Mouse (Mus musculus) kidney, adult 11 months (tissue): ENCODE measurements around the gene Grhpr.
"Not testable (repeated sequence)": the region's sequence is repeated elsewhere in the genome, so short reads cannot be mapped to it uniquely, and the experiment has no call there.

Experiments used
- DNase-seq: peaks from one replicate; pipeline ENCODE4 v3.0.0; 2022

Grhpr gene

DNA sequence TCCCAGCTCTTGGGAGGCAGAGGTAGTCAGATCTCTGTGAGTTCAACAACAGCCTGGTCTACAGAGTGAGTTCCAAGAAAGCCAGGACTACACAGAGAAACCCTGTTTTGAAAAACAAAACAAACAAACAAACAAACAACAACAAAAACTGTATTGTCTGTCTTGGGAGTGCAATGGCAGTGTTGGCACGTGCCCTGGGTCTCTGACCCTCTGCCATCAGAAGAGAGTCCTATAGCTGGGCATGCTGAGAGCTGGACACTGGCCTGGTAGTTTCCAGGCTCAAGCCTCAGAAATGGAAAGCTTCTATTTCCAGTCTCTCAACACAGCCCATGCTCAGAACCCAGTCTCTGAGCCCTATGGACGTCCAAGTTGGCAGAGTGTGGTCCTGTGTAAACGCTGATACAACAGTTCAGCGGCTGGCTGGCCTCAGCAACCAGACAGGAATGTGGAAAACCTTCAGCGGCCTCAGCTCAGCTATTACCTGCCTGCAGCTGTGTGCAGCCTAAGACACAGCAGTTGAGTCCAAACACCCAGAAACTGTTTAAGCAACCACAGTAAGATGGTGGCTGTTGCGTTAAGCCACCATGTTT lies 5.1 kb upstream of the Grhpr start:
- DNase-seq, result no peak

DNA sequence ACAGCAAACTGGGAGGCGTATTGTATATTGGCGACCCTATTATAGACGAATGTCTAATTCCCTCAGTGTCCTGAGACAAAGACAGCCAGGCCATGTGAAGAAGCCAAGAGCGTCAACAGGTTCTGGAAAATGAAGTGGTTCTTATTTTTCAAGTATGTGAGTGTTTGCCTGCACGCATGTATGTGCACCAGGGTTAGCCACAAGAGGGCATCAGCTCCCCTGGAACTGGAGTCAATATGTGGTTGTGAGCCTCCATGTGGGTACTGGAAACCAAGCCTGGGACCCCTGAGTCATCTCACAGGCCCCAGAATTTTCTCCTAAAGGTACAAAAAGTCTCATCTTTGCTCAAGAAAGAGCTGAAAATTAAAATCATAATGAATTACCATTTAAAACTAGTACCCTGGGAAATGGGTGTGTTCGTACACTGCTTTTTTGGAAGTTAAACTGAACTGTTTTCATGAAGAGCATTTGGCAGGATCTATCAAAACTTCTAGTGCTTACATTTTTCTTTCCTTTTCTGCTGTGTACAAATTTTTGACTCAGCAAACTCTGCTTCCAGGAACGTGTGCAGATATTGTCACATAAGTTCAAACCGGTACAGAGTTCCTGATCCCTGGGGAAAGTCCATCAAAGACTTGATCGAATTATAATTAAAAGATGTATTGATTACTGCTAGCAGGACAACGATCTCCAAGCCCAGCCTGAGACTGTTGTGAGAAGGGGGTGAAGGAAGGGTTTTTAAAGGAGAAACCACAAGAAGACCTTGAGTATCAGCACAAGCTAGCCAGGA lies 4.1 kb upstream of the Grhpr start:
- DNase-seq, result no peak

DNA sequence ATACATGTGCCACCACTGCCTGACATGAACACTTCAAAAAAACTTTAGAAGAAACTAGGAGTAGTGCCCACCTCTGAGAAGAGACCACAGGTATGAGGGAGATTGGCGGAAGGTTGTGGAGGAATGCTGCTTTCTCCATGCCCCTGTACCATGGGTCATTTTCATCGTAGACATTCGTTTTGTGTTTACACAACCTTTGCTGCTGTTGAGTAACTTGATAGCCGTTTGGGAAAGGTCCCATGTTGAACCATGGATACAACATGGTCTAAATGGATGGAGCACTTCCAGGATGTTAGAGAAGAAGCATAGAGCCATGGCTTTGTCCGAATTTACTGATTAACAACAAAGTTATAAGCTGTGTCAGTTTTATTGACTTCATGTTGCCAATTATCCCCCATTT lies 3.0 kb upstream of the Grhpr start:
- no peak for DNase-seq

DNA sequence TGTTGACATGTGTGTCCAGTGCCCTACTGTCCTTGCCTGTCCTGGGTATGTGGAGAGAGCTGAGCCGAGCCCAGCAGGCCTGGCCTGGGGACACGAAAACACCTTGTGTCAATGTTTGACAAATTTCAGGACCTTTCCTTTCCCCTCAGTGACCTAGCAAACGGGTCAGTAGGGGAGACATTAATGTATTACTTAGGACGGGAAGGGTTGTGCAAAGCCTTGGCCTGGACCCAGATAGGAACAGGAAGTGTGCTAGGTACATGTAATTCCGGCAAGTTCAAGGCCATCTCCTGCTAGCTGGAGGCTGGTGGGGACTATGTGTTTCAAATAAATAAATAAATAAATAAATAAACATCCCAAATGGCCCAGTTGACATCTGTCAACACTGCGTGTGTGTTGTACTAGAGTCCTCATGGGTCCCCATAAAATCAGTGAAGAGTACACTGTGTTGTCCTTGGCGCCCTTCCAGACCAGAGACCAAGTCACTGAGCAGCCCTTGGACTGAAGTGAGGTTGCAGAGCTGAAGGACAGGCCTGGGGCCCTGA lies 1.3 kb upstream of the Grhpr start:
- DNase-seq, result peak; percentile 82

DNA sequence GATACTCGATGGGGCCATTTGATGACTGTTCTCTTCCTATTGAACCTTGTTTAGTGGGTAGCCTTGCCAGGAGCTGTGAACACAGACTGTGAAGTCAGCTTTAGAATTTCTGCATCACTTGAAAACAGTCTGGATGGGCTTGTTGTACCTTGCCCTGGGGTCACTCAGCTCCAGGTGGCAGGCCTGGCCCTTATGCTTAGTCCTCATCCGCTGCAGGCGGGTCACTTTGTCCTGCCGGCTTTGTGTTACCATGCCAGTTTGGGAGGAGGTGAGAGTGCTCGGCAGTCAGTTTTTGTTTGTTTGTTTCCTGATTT lies 736 bp downstream of the Grhpr start:
- DNase-seq, result no peak

DNA sequence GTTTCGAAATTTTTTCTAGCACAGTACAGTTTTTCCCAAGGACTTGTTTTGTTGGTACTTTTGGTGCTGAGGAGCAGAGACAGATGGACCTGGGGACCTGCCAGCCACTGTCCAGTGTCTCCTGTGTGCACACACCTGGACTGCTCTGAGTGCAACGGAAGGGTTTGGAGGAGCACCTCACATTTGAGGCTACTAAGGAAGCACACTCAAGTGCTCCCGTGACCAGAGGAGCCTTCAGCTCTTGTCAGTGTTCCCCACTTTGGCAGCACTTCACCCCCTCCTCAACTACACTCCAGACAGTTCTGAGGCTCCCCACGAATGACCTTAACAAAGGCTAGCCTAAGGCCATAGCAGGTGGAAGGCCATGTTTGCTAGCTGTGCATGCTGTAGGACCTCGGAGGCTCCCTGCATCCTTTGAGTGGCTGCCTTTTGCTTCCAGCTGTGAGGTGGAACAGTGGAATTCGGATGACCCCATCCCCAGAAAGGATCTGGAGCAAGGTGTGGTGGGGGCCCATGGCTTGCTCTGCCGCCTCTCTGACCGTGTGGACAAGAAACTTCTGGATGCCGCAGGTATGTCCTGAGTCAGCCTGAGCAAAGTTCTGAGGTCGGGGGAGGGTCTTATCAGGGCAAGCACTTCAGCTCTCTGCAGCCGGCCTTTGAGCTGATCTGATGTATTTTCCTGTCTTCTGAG lies 1.4 kb downstream of the Grhpr start:
- no peak for DNase-seq

DNA sequence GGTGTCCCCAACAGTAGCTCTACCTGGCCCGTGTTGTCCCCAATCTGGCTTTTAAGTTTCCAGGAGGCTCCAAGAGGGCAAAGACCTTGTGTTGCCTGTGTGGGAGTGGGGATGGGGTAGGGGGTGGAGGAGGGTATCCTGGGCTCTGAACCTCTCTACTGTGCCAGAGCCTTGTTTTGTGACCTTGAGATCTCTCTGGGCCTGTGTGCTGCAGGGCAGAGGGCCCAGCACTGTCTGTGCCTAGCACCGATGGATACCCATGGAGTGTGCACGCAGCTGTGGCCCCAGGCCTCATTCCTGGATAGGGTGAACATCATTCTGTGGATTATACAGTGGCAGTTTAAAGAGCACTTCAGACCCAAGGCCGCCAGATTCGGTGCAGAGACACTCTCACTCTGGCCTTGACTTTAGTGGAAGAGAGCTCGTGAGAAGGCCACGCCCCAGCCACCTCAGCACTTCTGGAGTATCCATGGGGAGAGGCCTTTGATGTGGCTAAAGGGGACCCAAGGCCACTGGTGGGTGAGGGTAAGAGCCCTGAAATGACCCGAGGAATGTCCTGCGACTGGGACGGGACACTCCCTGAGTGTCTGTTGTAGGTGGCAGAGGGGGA lies 2.0 kb downstream of the Grhpr start:
- DNase-seq, result peak; percentile 27

DNA sequence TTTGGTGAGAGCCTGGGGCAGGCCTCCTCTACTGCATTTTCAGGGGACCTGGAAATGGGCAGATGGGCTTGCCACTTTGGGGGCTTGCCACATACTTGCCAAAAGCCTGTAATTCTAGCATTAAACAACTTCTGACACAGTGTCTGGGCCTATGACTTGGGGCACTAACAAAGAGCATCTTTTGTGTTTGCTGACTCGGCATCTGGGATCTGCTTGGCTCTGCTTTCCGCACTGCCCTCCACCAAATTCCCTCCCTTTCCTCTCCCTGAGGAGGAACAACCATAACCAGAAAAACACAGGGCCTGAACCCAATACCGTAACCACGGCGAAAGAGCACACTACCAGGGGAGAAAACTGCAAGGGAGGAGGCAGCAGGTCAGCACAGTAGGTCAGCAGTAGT lies 9.4 kb downstream of the Grhpr start:
- DNase-seq, result no peak

DNA sequence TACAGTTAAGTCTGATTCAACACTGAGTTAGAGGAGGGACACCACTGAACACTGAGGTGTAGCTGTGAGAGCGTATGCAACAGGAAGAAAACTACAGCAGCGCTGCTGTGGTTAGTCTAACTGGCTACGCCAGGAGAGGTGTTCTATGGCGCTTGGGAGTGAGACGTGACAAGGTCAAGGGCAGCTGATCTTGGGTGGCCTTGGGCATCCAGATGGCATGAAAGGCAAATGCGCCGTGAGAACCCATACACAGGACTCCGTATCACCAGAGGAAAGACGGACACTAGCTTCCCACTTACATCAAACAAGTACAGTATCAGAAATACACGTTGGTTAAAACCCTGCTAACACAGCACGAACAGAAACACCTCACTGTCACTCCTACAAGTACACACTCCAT lies 11.1 kb downstream of the Grhpr start:
- DNase-seq, result not testable (repeated sequence)

DNA sequence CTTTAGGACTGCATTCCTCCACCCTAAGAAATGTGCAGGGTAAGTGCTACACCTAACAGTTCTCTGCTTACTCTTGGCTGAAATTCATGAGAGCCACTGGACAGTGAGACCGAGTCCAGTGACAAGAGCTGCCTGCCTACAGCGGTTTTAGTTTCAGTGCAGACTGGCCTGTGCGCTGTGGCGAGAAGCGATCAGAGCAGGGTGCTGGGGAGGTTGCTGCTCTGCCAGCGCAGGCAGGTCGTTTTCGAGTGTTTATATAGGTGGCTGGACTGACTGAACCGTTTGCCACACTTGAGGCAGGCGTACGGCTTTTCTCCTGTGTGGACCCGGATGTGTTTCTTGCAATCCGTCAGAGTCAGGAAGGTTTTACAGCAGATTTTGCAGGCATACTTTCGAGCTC lies 12.0 kb downstream of the Grhpr start:
- DNase-seq, result not testable (repeated sequence)

DNA sequence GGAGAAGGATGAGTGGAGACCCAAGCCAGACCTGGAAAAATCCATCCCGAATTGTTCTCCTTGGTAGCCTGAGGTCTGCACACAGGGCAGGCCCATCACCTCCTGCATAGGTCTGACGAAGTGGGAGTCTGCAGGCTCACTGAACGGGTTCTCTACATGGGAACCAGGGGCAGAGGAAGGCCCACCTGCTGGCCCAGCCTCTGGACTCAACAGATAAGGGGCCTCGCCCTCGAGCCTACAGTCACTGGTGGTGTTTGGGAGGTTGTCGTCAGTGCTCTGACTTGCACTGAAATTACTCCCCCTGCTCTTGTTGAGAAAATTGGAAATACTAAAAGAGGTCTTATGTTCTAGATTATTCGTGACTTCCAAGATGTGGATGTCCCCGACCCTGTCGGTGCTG lies 12.7 kb downstream of the Grhpr start:
- DNase-seq, result no peak

DNA sequence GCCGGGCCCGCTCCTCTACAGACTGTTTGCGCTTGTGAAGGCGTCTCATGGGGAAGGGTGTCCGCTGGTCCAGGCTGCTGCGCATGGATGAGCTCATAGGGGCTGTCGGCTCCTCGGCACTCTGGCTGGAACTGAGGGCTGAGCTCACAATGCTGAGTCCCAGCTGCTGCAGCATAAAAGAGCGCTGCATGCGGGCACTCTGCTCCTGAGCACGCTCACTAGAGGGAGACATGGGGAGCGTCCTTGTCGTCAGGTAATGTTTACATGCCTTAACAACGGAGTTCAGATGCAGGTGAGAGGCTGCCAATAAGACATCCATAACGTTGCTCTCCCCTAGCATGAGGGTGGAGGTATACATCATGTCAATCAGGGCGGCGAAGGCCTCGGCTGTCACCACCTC lies 13.6 kb downstream of the Grhpr start:
- no peak for DNase-seq

DNA sequence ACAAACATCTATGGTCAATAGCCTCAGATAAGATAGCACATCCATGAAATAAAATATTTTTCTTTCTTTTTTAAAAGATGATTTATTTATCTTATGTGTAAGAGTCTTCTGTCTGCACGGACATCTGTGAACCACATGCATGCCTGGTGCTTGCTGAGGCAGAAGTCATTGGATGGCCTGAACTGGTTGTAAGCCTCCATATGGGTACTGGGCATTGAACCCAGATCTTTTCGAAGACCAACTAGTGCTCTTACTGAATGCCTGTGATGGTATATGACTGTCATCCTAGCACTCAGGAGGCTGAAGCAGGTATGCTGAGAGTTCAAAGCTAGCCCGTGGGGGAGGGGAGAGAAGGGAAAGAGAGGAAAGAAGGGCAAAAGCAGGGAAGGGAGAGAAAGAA lies 16.9 kb downstream of the Grhpr start:
- no peak for DNase-seq

DNA sequence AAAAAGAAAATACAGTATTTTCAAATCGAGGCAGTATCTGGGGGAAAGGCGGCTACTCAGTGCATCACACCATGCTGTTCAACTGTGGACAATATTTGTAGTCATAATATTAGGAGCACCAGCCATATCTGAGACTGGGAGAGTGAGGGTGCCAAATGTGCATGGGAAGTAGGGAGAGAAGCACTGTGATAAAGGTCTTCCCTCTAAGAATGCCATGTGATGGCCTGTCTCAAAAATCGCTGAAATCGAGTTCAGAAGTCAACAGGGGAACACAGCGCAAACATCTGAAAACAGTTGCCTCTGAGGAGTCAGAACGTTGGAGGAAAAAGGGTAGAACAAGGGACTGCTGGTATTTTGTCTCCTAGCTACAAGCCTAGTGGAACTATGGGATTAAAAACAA lies 18.8 kb downstream of the Grhpr start:
- DNase-seq, result no peak

DNA sequence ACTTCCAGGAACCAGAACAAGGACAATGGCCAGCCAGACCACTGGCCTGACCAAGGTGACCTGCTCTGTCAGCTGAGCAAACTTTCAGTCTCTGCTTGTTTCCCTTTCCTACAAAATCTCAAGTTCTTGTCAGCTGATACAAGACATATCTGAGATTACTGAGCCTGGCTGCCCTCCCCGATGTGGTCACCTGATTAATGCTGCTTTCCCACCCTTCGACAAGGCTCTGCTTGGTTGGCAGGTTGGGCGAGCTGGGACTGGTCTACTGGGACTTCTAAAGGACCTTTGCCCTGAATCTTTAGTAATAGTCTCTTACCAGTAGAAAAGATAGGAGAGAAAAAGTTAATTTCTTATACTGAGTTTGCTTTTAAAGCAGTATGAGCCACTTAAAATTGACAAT lies 24.3 kb downstream of the Grhpr start:
- peak; percentile 79 for DNase-seq

DNA sequence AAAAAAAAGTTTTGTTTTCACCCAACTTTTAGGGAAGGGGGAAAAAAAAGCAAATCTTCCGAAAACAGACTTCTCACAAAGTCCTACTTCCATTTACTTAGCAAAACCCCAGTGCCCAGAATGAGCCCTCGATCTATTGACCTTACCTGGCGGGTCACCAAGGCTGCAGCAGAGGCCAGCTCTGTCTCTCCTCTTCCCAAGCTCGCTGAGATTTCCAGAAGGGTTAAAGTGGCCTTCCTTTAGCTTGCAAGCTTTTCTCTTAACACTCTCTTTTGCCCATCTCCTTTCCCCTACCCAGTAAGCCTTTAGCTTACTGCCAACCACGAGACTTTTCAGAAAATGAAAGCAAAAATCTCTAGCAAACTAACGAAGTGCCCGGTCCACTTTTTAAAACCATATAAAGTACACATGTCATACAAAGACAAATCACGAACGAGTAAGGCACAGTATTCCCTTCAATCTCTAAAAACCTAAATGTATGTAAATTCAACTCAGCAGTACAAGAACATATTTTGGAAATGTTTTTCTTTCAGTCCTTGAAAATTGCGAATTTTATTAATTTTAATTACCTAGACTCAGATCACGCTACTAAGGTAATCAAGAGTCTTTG lies 29.7 kb downstream of the Grhpr start:
- DNase-seq, result peak; percentile 40

DNA sequence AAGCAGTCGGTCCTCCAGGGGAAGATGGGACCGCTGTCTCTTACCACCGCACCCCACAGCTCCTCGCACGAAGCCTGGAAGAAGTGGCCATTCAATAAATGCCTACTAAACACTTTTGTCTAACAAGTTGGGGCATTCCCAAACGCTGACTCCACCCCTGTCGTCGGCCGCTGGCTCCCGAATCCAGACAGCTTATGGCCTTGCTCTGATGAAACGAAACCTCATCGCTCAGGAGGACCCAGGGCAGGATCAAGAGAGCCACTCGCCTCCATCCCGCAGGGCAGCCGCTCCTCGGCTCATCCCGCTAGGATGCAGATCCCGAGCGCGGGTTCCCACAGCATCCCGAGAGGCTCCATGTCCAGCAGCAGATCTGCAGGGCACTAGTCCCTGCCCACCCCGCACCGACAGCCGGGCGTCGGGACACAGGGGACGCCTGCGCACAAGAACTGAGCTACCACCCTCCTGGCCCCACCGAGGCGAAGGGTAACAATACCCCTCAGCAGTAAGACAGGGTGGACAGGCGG lies 30.4 kb downstream of the Grhpr start:
- no peak for DNase-seq

DNA sequence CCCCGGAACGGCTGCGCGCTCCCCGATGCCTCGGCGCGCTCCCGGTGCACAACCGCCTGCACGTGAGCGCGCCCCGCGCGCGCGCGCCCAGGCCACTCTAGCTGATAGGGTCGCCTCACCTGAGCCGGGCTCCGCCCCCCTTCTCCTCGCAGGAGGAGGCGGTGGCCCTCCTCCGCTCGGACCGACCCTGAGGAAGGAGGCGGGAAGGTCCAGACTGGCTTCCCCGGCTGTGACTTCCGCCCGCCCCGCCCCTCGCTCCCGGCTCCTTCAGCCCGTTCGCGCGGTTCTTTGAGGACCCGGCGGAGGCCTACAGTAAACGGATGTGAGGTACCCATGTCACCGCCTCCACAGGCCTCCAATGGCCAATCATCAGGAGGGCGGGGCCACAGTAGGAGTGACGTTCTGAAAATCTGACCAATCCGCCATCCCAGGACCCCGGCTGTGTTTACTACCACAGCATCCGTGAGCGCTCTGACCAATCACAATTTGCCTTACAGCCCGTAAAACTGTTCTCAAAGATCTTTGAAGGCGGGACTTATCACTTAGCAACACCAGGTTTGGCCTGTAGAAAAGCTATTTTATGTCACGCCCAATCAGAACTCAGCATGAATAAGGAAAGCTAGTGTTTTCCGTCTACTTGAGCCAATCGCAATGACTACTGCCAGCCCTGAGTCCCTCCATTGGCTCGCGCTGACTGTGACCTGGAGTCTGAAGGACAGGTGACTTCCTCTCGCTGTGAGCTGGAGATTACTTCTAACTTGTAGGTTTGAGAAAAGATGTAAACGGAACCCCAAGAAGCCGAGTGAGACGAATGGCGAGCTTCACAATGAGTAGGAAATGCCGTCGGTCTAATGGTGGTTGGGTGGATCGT lies 31.1 kb downstream of the Grhpr start, which contains the start of gene Zbtb5:
Zbtb5 (minus strand) TSS at position 308 of the 871 bp plus-strand sequence.
- DNase-seq, result peak; percentile 100

DNA sequence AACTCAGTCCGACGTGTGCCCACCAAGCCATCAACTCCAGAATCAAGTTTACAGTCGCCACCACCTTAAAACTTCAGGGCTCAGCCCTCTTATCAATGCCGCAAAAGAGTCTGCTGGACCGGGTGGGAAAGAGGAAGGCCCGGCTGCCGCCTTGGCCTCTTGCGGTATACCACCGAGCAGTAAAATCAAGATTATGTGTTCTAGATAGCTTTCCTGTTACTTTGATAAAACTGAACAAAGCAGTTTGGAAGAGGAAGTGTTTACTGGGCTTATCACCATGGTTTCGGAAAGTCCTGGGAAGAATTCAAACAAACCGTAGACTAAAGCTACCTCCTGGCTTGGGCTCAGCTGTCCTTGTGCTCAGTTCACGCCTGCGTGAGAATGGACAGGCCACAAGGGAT lies 31.8 kb downstream of the Grhpr start:
- DNase-seq, result no peak

DNA sequence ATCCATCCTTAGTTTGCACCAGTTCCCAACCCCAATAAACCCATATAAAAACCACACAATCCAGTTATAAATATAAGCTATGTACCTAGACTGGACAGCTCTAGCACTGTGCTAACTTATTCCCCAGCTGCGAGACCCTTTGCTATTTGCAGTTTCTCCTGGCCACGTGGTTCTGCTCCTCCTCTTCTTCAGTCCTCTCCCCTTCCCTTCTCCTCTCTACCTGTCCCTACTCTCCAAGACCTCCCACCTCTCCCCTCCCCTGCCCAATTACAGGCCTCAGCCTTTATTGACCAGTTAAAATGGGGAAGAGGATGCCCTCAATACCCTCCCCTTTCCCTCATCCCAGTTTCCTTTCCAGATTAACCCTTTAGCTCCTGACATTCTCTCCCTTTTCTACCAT lies 32.3 kb downstream of the Grhpr start:
- no peak for DNase-seq

DNA sequence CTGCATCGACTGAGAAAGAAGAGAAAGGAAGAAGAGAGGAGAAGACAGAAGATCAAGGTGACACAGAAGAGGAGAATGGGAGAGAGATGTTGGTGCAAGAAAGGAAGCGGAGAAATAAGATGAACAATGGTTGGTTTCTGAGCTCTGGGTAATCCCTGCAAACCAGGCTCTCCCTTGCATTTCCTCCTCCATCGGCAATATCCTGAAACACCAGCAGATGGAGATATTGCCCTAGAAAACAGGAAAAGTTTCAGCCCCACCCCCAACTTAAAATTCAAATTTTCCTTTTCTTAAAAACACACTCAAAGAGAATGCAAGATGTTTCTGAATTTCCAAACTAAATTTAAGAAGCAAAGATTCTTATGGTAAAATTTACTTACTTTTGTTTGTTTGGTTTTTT lies 34.4 kb downstream of the Grhpr start:
- DNase-seq, result peak; percentile 41

DNA sequence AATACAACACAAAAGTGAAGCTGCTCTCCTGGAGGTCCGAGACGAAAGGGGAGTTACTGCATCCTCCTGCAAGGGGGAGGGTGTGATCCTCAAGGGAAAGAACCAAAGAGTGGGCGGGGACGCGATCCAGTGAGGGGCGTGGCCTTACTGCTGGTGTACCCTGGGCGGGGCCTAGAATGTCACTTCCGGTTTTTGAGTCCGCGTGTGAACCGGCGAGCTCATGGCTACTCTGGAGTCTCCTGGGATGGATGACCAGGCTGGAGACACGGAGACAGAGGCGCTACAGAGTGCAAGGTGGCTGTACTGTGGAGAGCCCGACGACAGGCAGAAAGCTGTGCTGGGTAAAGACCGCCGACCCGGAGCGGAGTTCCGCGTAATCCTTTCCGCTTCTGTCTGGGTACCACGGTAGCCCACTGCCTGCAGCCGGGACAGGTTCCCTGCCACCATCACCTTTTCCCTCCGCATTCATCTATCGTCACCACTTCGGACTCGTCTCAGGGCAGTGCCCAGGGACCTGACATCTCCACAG lies 37.3 kb downstream of the Grhpr start, which contains the start of gene Polr1e:
Polr1e (plus strand) TSS at position 132 of the 529 bp plus-strand sequence.
- DNase-seq, result peak; percentile 95
